Mouse (Mus musculus) limb, embryonic 14.5 days (tissue): ENCODE data around the gene Acp4. TPM values are rescaled to one million over a fixed set of nuclear protein-coding genes. Genes with fewer than 3 reads are reported as not detected.

Experiments
- ATAC-seq: fragments of 200-750 bp; cut with Nextera tagmentation; 2 replicates; pipeline ENCODE4 v1.8.0; 2017; ENCODE audit warnings: low read depth, moderate number of reproducible peaks, moderate TSS enrichment; ENCODE audit not compliant: low FRiP score
- DNase-seq: peaks from one replicate; pipeline ENCODE4 v3.0.0-alpha.2; 2015; ENCODE audit warnings: low spot score
- H3K27ac ChIP-seq: fragments of 300-500 bp; sonication (generic); replicated peaks from 2 replicates; pipeline ENCODE4 v1.5.1; 2014; ENCODE audit warnings: low read depth, mild to moderate bottlenecking, low read length, moderate library complexity, mixed read lengths
- H3K27me3 ChIP-seq: fragments of 300-500 bp; sonication (generic); 2 replicates; pipeline ENCODE4 v1.6.1; 2014; ENCODE audit warnings: low read length, mixed read lengths; ENCODE audit not compliant: control insufficient read depth, insufficient read depth
- H3K36me3 ChIP-seq: fragments of 300-500 bp; sonication (generic); 2 replicates; pipeline ENCODE4 v1.6.1; 2014; ENCODE audit warnings: mild to moderate bottlenecking, low read length, moderate library complexity, mixed read lengths; ENCODE audit not compliant: control insufficient read depth, insufficient read depth
- H3K4me1 ChIP-seq: fragments of 300-500 bp; sonication (generic); 2 replicates; pipeline ENCODE4 v1.6.1; 2014; ENCODE audit warnings: antibody characterized with exemption, low read length, mixed read lengths; ENCODE audit not compliant: control insufficient read depth, insufficient read depth
- H3K4me2 ChIP-seq: fragments of 300-500 bp; sonication (generic); replicated peaks from 2 replicates; pipeline ENCODE4 v1.6.1; 2014; ENCODE audit warnings: low read depth, mild to moderate bottlenecking, low read length, moderate library complexity; ENCODE audit not compliant: severe bottlenecking
- H3K4me3 ChIP-seq: fragments of 300-500 bp; sonication (generic); replicated peaks from 2 replicates; pipeline ENCODE4 v1.5.1; 2014; ENCODE audit warnings: low read length
- H3K9ac ChIP-seq: fragments of 300-500 bp; sonication (generic); 2 replicates; pipeline ENCODE4 v1.6.1; 2014; ENCODE audit warnings: mild to moderate bottlenecking, low read depth, low read length, moderate library complexity; ENCODE audit not compliant: severe bottlenecking
- H3K9me3 ChIP-seq: fragments of 300-500 bp; sonication (generic); 2 replicates; pipeline ENCODE4 v1.6.1; 2016; ENCODE audit warnings: low read length; ENCODE audit not compliant: control insufficient read depth
- POLR2A ChIP-seq: fragments of 200-500 bp; IDR thresholded peaks from 2 replicates; pipeline ENCODE4 v1.8.0; 2012; ENCODE audit warnings: inconsistent platforms, mild to moderate bottlenecking, moderate library complexity, borderline replicate concordance; ENCODE audit not compliant: insufficient read depth, insufficient read length; ENCODE audit errors: extremely low read depth
- whole genome bisulfite sequencing: fragments of 180-500 bp; shearing (Covaris S2); extraction: QIAGEN DNeasy Blood & Tissue Kit; methylation state at CpG from one replicate; pipeline ENCODE4 v1.1.7; 2014; 5-methylcytosine and 5-hydroxymethylcytosine counted together
- polyA plus RNA-seq, 2 experiments: library from polyadenylated mRNA; depleted of rRNA in 1 of 2; stranded (reverse) in 1 of 2; unstranded in 1 of 2; fragments of >200 nt; fragmentation: Nextera tagmentation in 1 of 2; extraction: Ambion mirVana in 1 of 2; gene quantifications; 2 replicates each; pipeline versions ENCODE4 v1.2.1 to v1.2.3; 2012 to 2014

Acp4 gene
- polyA plus RNA-seq, 2 experiments, result 0.11 to 0.25 TPM

DNA sequence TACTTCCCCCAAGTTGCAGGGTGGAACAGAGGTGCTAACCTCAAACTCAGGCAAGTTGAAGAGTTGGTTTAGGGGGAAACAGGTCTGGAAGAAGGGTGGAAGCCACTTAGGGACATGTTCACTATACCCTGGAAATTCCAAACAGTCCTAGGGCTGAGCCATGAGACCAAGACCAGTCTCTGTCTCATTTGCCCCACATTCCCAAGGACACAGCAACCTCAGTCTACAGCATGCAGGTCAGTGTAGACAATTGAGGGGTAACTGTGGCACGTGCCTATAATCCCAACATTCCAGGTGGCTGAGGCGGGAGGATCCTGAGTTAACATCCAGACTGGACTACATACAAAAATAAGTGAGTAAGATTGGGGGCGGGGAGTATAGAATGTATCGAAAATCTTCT, 7.9 kb downstream of the Acp4 start:
- Histone ChIP-seq H3K4me2 (no peak overlapping the region), H3K9ac (no peak overlapping the region), H3K36me3 (peaks cover 52% of the 10 kb centered on the region), H3K4me1 (peaks cover 11% of the 10 kb centered on the region; the same call in 1 of the 2 replicates), H3K4me3 (no peak overlapping the region), H3K27ac (no peak overlapping the region), H3K9me3 (no peaks in the 10 kb centered on the region), H3K27me3 (no peaks in the 10 kb centered on the region)
- no peak for ATAC-seq
- DNase-seq, result no peak
- no peak for TF ChIP-seq POLR2A
- 91% methylated on average over 4 of the region's 4 CpGs for WGBS

DNA sequence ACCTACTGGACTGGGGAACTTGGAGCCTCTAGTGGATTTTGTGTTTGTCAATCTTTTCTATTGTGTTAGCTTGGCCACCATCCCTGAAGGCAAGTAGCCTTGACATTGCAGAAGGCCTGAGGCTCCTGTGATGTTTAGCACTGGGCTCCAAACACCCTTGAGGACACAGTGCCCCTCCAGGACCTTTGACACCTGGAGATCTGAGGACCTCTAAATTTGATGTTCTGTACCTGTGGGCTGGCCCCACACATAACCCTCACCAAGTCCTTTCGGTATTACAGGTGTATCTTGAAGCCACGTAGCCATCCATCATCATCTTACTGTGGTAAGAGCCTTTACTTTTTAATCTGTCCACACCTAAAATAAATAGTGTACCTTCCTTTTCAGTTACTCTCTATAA, 9.2 kb downstream of the Acp4 start:
- H3K36me3 ChIP-seq, result peaks cover 47% of the 10 kb centered on the region
- 84% methylated on average over 2 of the region's 2 CpGs for WGBS
- H3K9ac ChIP-seq, result no peak overlapping the region

DNA sequence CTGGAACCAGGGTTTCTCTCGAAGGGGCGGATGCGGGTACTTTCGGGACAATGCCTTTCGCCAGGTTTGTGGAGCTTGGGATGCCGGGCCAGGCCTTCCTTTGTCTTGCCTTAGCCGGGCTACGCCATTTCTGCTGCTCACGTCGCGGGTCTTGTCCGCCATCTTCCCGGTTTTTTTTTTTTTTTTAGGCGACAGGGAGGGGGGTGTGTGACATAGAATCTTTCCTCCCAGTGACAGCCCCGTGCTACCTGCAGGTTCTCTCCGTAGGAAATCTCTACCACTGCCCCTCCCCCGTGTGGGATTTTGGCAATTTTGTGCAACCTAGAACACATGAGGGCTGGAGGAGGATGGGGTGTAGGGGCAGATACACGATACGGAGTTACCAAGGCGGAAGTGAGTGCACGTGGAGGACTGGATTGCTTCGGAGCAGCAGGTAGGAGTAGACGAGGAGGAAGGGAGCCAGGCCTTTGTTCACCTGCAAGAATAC, 10.2 kb downstream of the Acp4 start:
- DNase-seq (peak; percentile 28), ATAC-seq (peak; percentile 48)
- Histone ChIP-seq H3K4me3 (peak overlapping the region; percentile 83), H3K4me1 (peaks cover 11% of the 10 kb centered on the region; the same call in 1 of the 2 replicates), H3K27ac (peak overlapping the region; percentile 96), H3K36me3 (peaks cover 37% of the 10 kb centered on the region), H3K9me3 (no peaks in the 10 kb centered on the region), H3K9ac (peak overlapping the region; percentile 91), H3K4me2 (peak overlapping the region; percentile 73), H3K27me3 (no peaks in the 10 kb centered on the region)
- WGBS, result 0% methylated on average over 22 of the region's 23 CpGs
- TF ChIP-seq POLR2A, result no peak

More for the DNA sequence above, 9.2 kb downstream of the Acp4 start:
- peaks cover 11% of the 10 kb centered on the region; the same call in 1 of the 2 replicates for H3K4me1 ChIP-seq
- no peaks in the 10 kb centered on the region for H3K9me3 ChIP-seq
- no peak for TF ChIP-seq POLR2A
- H3K4me2 ChIP-seq, result peak overlapping the region; percentile 73
- no peak overlapping the region for H3K27ac ChIP-seq
- no peaks in the 10 kb centered on the region for H3K27me3 ChIP-seq
- no peak for DNase-seq
- no peak for ATAC-seq
- H3K4me3 ChIP-seq, result peak overlapping the region; percentile 83

DNA sequence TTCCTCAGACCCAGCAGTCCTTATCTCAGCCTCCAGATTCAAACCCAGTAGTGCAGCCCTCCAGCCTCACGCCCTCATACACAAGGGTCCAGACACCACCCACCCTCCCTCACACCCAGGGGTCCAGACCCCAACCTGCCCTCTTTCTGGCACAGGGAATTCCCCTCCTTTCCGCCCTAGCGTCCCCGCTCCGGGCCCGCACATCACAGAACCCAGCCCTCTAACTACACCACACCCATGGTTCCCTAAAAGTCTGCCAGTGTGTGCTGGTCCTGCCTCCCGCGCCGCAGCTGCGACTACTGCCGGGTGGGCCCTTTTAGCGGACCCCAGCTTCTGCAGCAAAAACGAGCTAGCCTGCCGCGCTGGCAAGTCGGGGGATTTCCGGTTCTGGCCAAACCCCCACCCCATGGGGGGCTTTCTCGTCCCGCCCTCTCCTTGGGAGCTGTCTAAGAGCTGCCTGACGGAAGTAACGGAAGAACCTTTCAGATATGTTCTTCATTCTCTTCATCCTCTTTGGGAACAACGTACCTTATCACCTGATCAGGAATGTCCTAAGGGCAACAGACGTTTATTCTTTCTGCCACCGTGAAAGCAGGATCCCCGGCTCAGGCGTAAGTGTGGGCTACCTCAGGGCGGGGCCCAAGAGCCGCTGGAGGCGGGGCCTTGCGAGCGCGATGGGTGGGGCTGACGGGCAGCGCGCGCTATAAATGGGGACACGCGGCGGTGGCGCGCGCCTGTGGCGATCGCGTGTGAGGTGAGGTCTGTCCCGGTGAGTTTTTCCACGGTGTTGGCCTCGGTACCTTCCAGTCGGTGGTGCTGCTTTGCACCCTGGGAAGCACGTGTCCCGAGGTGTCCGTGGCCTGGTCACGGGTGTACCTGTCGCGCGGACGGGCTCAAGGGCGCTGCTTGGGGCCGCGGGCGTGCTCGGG, 10.9 kb downstream of the Acp4 start, which contains the start of the genes 1700028J19Rik and 2410002F23Rik:
1700028J19Rik (minus strand) TSS at position 641 of the 929 bp plus-strand sequence.
2410002F23Rik (plus strand) TSS at position 668 of the 929 bp plus-strand sequence.
- peak within 1 kb of the TSS; percentile 83 for H3K4me3 ChIP-seq
- peaks cover 34% of the 10 kb centered on the region for H3K36me3 ChIP-seq
- peaks cover 11% of the 10 kb centered on the region; the same call in 1 of the 2 replicates for H3K4me1 ChIP-seq
- peak within 1 kb of the TSS; percentile 96 for H3K27ac ChIP-seq
- H3K27me3 ChIP-seq, result no peaks in the 10 kb centered on the region
- ATAC-seq (peak; percentile 93), DNase-seq (peak; percentile 95)
- peak within 1 kb of the TSS; percentile 91 for H3K9ac ChIP-seq
- peak within 1 kb of the TSS; percentile 73 for H3K4me2 ChIP-seq
- WGBS, result 3% methylated on average over 61 of the region's 62 CpGs
- peak; percentile 99 for TF ChIP-seq POLR2A
- H3K9me3 ChIP-seq, result no peaks in the 10 kb centered on the region

DNA sequence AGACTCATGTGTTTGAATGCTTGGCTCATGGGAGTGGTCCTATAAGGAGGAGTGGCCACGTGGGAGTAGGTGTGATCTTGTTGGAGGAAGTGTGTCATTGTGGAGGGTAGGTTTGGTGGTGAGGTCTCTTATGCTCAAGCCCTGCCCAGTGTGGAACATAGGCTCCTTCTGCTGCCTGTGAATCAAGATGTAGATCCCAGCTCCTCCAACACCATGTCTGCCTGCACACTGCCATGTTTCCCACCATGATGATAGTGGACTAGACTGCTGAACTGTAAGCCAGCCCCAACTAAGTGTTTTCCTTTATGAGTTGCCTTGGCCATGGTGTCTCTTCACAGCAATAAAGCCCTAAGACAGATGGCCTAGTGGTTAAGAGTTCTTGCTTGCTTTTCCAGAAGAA, 13.1 kb downstream of the Acp4 start:
- TF ChIP-seq POLR2A, result no peak
- 70% methylated on average over 1 of the region's 1 CpGs for WGBS
- ATAC-seq, result no peak

More for the DNA sequence above, 13.1 kb downstream of the Acp4 start:
- Histone ChIP-seq H3K9me3 (no peaks in the 10 kb centered on the region), H3K4me3 (no peak overlapping the region), H3K4me1 (peaks cover 11% of the 10 kb centered on the region; the same call in 1 of the 2 replicates), H3K27me3 (no peaks in the 10 kb centered on the region), H3K9ac (no peak overlapping the region), H3K27ac (no peak overlapping the region), H3K36me3 (peaks cover 12% of the 10 kb centered on the region), H3K4me2 (no peak overlapping the region)
- DNase-seq, result no peak
